Mouse (Mus musculus) spleen, postnatal 4 days (tissue): Measurements from ENCODE around the gene Rps6ka1.

Experiments used
- DNase-seq, 2 experiments: peaks; one replicate each; pipeline ENCODE4 v3.0.0; 2022; ENCODE audit warnings: low spot score in 2 of 2

Rps6ka1 gene

GRCm38 (mm10) chr4:133820806-133821560 lies 66.6 kb downstream of the Rps6ka1 start:
- DNase-seq: no peak

- no peak for DNase-seq
Observed at GRCm38 (mm10) chr4:133820166-133820565, 67.4 kb downstream of the Rps6ka1 start.

GRCm38 (mm10) chr4:133817356-133817755 lies 70.2 kb downstream of the Rps6ka1 start:
- no peak for DNase-seq

- DNase-seq: no peak
Observed at GRCm38 (mm10) chr4:133816504-133816875, 71.1 kb downstream of the Rps6ka1 start.

- DNase-seq: no peak
Observed at GRCm38 (mm10) chr4:133815635-133816503, 71.7 kb downstream of the Rps6ka1 start.

GRCm38 (mm10) chr4:133814804-133815515 lies 72.6 kb downstream of the Rps6ka1 start:
- no peak for DNase-seq

- DNase-seq: peak; percentile 88 to 96
Observed at GRCm38 (mm10) chr4:133813992-133814803, 73.4 kb downstream of the Rps6ka1 start.

GRCm38 (mm10) chr4:133813174-133813991 lies 74.2 kb downstream of the Rps6ka1 start:
- peak; percentile 92 to 97 for DNase-seq

- peak; percentile 63 to 76 for DNase-seq
Observed at GRCm38 (mm10) chr4:133804401-133805263, 83.0 kb downstream of the Rps6ka1 start.

- no peak for DNase-seq
Observed at GRCm38 (mm10) chr4:133800589-133800988, 87.0 kb downstream of the Rps6ka1 start.
